Mouse (Mus musculus) G1E (cell line): ENCODE measurements around the gene Phgr1.

ENCODE experiments used
- CTCF ChIP-seq: IDR thresholded peaks from 2 replicates; pipeline ENCODE4 v1.5.1; 2012; ENCODE audit warnings: low read depth, low read length, inconsistent platforms, mixed read lengths
- GATA1 ChIP-seq: IDR thresholded peaks from 2 replicates; pipeline ENCODE4 v1.6.1; 2012; ENCODE audit warnings: borderline replicate concordance, low read length, inconsistent platforms, mixed read lengths
- POLR2AphosphoS5 ChIP-seq: IDR thresholded peaks from 2 replicates; pipeline ENCODE4 v1.6.1; 2012; ENCODE audit warnings: low read depth, low read length, inconsistent platforms; ENCODE audit not compliant: insufficient replicate concordance

- no peak for TF ChIP-seq CTCF
- no peak for TF ChIP-seq POLR2AphosphoS5
- no peak for TF ChIP-seq GATA1
Observed at GRCm38 (mm10) chr2:118789501-118789900, 16.9 kb downstream of the Phgr1 start.
